Mouse (Mus musculus): ENCODE results near the gene Clba1.

Clba1 gene

GRCm38 (mm10) chr12:112808587-112809364, at the start of gene Clba1:
Gene Clba1 (plus strand): TSS chr12:112808937.
- peak; percentile 87 to 95 for DNase-seq (ENCODE audit: low spot score in 2 of 2)

- DNase-seq (ENCODE audit: low spot score in 2 of 2), result no peak
These were observed 49.3 kb upstream of the Clba1 start for GRCm38 (mm10) chr12:112759471-112759870.

- DNase-seq (ENCODE audit: low spot score in 2 of 2), result no peak
These were observed 48.4 kb upstream of the Clba1 start, which contains the start of gene Pld4 for GRCm38 (mm10) chr12:112760154-112760926. Gene Pld4 (plus strand): TSS chr12:112760655.

GRCm38 (mm10) chr12:112761411-112761810, 47.3 kb upstream of the Clba1 start:
- DNase-seq (ENCODE audit: low spot score in 2 of 2), result no peak

- DNase-seq (ENCODE audit: low spot score in 2 of 2), result no peak
These were observed 46.7 kb upstream of the Clba1 start for GRCm38 (mm10) chr12:112762018-112762417.

- DNase-seq (ENCODE audit: low spot score in 2 of 2), result no peak
These were observed 45.6 kb upstream of the Clba1 start for GRCm38 (mm10) chr12:112763176-112763575.

GRCm38 (mm10) chr12:112764141-112764540, 44.6 kb upstream of the Clba1 start:
- DNase-seq (ENCODE audit: low spot score in 2 of 2), result no peak

GRCm38 (mm10) chr12:112764991-112765390, 43.7 kb upstream of the Clba1 start:
- no peak for DNase-seq (ENCODE audit: low spot score in 2 of 2)

GRCm38 (mm10) chr12:112766586-112766985, 42.2 kb upstream of the Clba1 start:
- DNase-seq (ENCODE audit: low spot score in 2 of 2), result no peak

GRCm38 (mm10) chr12:112767036-112767890, 41.5 kb upstream of the Clba1 start:
- DNase-seq (ENCODE audit: low spot score in 2 of 2), result no peak

GRCm38 (mm10) chr12:112768166-112768565, 40.6 kb upstream of the Clba1 start:
- DNase-seq (ENCODE audit: low spot score in 2 of 2), result no peak

- DNase-seq (ENCODE audit: low spot score in 2 of 2), result no peak
These were observed 39.7 kb upstream of the Clba1 start for GRCm38 (mm10) chr12:112769031-112769430.

GRCm38 (mm10) chr12:112769751-112770150, 39.0 kb upstream of the Clba1 start:
- no peak for DNase-seq (ENCODE audit: low spot score in 2 of 2)

- no peak for DNase-seq (ENCODE audit: low spot score in 2 of 2)
These were observed 38.3 kb upstream of the Clba1 start for GRCm38 (mm10) chr12:112770396-112770795.

- no peak for DNase-seq (ENCODE audit: low spot score in 2 of 2)
These were observed 36.4 kb upstream of the Clba1 start for GRCm38 (mm10) chr12:112772306-112772705.

GRCm38 (mm10) chr12:112773366-112773765, 35.4 kb upstream of the Clba1 start:
- no peak for DNase-seq (ENCODE audit: low spot score in 2 of 2)

- no peak for DNase-seq (ENCODE audit: low spot score in 2 of 2)
These were observed 34.7 kb upstream of the Clba1 start for GRCm38 (mm10) chr12:112774026-112774425.

GRCm38 (mm10) chr12:112774481-112774880, 34.3 kb upstream of the Clba1 start:
- no peak for DNase-seq (ENCODE audit: low spot score in 2 of 2)

- DNase-seq (ENCODE audit: low spot score in 2 of 2), result no peak
These were observed 17.7 kb upstream of the Clba1 start for GRCm38 (mm10) chr12:112791026-112791425.

GRCm38 (mm10) chr12:112793601-112794355, 15.0 kb upstream of the Clba1 start:
- no peak for DNase-seq (ENCODE audit: low spot score in 2 of 2)

- no peak for DNase-seq (ENCODE audit: low spot score in 2 of 2)
These were observed 14.4 kb upstream of the Clba1 start for GRCm38 (mm10) chr12:112794356-112794816.

All from frontal cortex, postnatal 36 days (tissue).